Mouse (Mus musculus) cortical plate, adult 2 months (tissue): ENCODE results near the gene Sh3gl1. TPM values are rescaled to one million over a fixed set of nuclear protein-coding genes. Genes with fewer than 3 reads are reported as not detected.
"Not testable (repeated sequence)": the region's sequence is repeated elsewhere in the genome, so short reads cannot be mapped to it uniquely, and the experiment has no call there.

ENCODE experiments used
- H3K27ac ChIP-seq: fragments of 200-500 bp; 2 replicates; pipeline ENCODE4 v1.5.1; 2012; ENCODE audit warnings: low read length, control low read depth, inconsistent platforms; ENCODE audit not compliant: insufficient read depth
- H3K4me1 ChIP-seq: fragments of 200-500 bp; 2 replicates; pipeline ENCODE4 v1.6.1; 2011; ENCODE audit warnings: low read length; ENCODE audit not compliant: control insufficient read depth, insufficient read depth
- H3K4me3 ChIP-seq: fragments of 200-500 bp; 2 replicates; pipeline ENCODE4 v1.5.1; 2011; ENCODE audit warnings: mild to moderate bottlenecking, low read length, control low read depth; ENCODE audit not compliant: insufficient read depth
- CTCF ChIP-seq: fragments of 200-500 bp; IDR thresholded peaks from 2 replicates; pipeline ENCODE4 v1.5.1; 2011; ENCODE audit warnings: mild to moderate bottlenecking, control low read depth, low read length; ENCODE audit not compliant: insufficient read depth; ENCODE audit errors: extremely low read depth
- POLR2A ChIP-seq: fragments of 200-500 bp; IDR thresholded peaks from 2 replicates; pipeline ENCODE4 v1.6.1; 2011; ENCODE audit warnings: mild to moderate bottlenecking, low read length, control low read depth; ENCODE audit not compliant: insufficient read depth; ENCODE audit errors: extremely low read depth
- polyA plus RNA-seq: library from polyadenylated mRNA; depleted of rRNA; stranded (reverse); fragments of >200 nt; gene quantifications from 2 replicates; pipeline ENCODE4 v1.2.3, GENCODE M21; 2012; rRNA removed

The Sh3gl1 gene
- 56.5 and 59.4 TPM in 2 replicates for polyA plus RNA-seq

GRCm38 (mm10) chr17:56036176-56036900, at the start of gene Sh3gl1:
Gene Sh3gl1, minus strand, starts transcription at chr17:56036635.
- Histone ChIP-seq H3K4me3 (peak within 1 kb of the TSS; percentile 58), H3K27ac (peak within 1 kb of the TSS; percentile 74), H3K4me1 (peaks cover 4% of the 10 kb centered on the region)
- TF ChIP-seq CTCF (peak; percentile 94), POLR2A (peak; percentile 70; the same call in 1 of the 2 replicates)

DNA sequence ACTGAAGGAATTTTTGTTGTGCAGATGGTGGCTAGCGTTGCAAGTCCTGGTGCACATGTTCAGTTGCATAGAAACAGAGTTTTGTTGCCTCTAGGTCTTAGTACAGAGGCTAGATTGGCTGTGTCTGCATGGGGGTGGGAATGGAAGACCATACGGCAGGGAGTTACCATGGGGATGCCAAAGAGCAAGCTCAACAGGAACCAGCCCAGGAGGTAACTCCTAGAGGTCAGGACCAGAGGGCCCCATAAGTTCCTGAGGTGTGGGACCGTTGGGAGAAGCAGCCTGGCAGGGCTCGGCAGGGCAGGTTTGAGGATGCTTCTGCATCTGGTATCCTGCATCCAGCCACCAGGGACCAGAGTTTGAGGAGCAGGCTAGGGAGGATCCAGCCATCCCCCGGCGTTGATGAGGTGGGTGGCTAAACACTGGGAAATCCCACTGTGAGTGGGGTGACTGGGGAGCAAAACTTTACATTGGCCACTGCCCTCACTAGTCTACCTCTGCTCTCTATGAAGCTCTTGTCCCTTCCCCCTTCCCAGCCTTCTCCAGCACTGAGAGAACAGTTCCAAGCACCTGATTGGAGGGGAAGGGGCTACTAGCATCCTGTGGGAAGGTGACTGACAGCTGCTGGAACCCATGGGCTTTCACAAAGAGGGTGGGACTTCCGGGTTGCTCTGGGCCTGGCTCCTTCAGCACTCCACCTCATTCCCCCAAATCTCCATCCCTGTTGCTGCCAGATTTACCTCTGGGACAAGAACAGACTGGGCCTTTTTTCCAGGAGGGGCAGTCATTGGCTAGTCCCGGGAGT, 44.5 kb upstream of the Sh3gl1 start:
- no peak for TF ChIP-seq POLR2A
- TF ChIP-seq CTCF, result no peak
- peak overlapping the region; percentile 97 for H3K4me3 ChIP-seq
- H3K27ac ChIP-seq, result no peak overlapping the region
- H3K4me1 ChIP-seq, result peaks cover 4% of the 10 kb centered on the region

DNA sequence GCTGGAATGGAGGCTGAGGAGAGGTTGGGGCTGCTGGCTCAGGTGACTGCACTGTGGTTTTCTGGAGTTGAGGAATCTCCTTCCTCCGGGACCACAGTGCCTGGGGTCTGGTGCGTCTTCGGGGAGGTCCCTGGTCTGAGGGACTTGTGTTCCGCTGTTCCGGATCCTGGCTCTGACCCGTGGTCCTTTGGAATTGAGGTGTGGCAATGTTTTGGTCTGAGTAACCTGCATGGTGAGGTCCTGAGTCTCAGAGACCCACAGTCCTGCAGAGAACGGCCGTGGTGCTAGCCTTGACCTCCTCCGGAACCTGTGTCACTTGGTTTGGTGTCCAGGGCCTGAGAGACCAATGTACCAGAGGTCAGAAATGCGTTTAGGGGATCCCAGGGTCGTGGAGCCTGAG, 43.5 kb upstream of the Sh3gl1 start:
- no peak for TF ChIP-seq POLR2A
- Histone ChIP-seq H3K4me1 (peaks cover 4% of the 10 kb centered on the region), H3K4me3 (peak overlapping the region; percentile 97), H3K27ac (no peak overlapping the region)

GRCm38 (mm10) chr17:56078880-56079795, 42.7 kb upstream of the Sh3gl1 start, which contains the start of gene Hdgfl2:
Gene Hdgfl2, plus strand, starts transcription at chr17:56079634.
- no peak within 1 kb of the TSS for H3K27ac ChIP-seq
- peaks cover 3% of the 10 kb centered on the region for H3K4me1 ChIP-seq

DNA sequence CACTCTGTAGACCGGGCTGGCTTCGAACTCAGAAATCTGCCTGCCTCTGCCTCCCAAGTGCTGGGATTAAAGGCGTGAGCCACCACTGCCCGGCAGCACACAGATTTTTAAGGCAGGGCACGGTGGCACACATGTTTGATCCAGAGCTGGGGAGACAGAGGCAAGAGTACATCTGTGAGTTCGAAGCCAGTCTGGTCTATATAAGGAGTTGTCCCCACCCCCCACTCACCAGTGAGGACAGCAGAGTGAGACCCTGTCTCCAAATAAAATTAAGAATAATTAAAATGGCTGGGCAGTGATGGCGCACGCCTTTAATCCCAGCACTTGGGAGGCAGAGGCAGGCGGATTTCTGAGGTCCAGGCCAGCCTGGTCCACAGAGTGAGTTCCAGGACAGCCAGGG, 41.9 kb upstream of the Sh3gl1 start:
- not testable (repeated sequence) for H3K4me1 ChIP-seq, H3K27ac ChIP-seq, H3K4me3 ChIP-seq

More at GRCm38 (mm10) chr17:56078880-56079795, 42.7 kb upstream of the Sh3gl1 start, which contains the start of gene Hdgfl2:
- H3K4me3 ChIP-seq, result peak within 1 kb of the TSS; percentile 97
- TF ChIP-seq CTCF (no peak), POLR2A (peak; percentile 79)

DNA sequence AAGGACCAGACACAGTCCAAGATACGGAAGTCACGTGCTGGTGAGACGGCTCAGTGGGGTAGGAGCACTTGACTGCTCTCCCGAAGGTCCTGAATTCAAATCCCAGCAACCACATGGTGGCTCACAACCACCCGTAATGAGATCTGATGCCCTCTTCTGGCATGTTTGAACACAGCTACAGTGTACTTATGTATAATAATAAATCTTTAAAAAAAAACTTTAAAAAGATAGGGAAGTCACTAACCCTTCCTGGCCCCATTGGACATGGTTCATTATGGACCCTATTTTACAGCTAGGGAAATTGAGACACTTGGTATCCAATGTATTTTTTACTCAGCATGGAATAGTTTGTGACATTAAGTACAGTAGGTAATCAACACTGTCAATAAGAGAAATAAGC, 41.1 kb upstream of the Sh3gl1 start:
- no peak for TF ChIP-seq CTCF
- no peak for TF ChIP-seq POLR2A
- Histone ChIP-seq H3K27ac (no peak overlapping the region), H3K4me3 (no peak overlapping the region), H3K4me1 (peaks cover 5% of the 10 kb centered on the region; the same call in 1 of the 2 replicates)

DNA sequence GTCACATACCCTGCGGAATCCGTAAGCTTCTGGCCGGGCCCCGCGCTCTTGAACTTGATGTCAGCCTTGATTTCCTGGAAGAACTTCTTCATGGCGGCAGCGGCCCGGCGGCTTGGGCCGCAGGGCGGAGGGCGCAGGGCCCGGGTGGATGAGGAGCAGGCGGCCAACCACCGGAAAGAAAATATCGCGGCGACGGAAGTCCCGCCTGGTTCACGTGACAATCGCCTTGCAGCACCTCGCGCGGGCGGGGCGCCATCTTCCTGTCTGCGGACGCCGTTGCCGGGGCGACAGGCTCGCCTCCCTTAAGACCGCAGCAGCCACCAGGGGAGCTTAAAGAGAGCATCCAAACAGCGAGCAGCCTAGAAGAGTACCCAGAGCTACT, 38.4 kb upstream of the Sh3gl1 start, which contains the start of gene Ubxn6:
TSS of gene Ubxn6 (minus strand) at position 202 of the 382 bp plus-strand sequence.
- peak within 1 kb of the TSS; percentile 86 for H3K4me3 ChIP-seq
- TF ChIP-seq CTCF, result 0 out of 2 replicates have a peak, but pooled peaks have one; percentile 12
- TF ChIP-seq POLR2A, result peak; percentile 61
- peak within 1 kb of the TSS; percentile 95 for H3K27ac ChIP-seq
- H3K4me1 ChIP-seq, result peaks cover 2% of the 10 kb centered on the region; the same call in 1 of the 2 replicates

- peak overlapping the region; percentile 95 for H3K27ac ChIP-seq
- H3K4me1 ChIP-seq, result peaks cover 2% of the 10 kb centered on the region; the same call in 1 of the 2 replicates
- peak overlapping the region; percentile 86 for H3K4me3 ChIP-seq
- TF ChIP-seq POLR2A, result no peak
- no peak for TF ChIP-seq CTCF
Measured at GRCm38 (mm10) chr17:56074097-56074826, 37.8 kb upstream of the Sh3gl1 start.

GRCm38 (mm10) chr17:56072243-56072642, 35.8 kb upstream of the Sh3gl1 start:
- H3K4me1 ChIP-seq, result peaks cover 2% of the 10 kb centered on the region; the same call in 1 of the 2 replicates
- no peak overlapping the region for H3K4me3 ChIP-seq
- no peak overlapping the region for H3K27ac ChIP-seq
- TF ChIP-seq POLR2A, result no peak
- no peak for TF ChIP-seq CTCF
